Mouse (Mus musculus) small intestine, adult 2 months (tissue): ENCODE data around the gene Sufu.

ENCODE experiments used
- CTCF ChIP-seq: fragments of 200-500 bp; IDR thresholded peaks from 2 replicates; pipeline ENCODE4 v1.5.1; 2012; ENCODE audit warnings: low read depth, mild to moderate bottlenecking, control low read depth, inconsistent platforms, low read length, moderate library complexity, mixed read lengths; ENCODE audit not compliant: insufficient replicate concordance, insufficient read length; ENCODE audit errors: extremely low read depth
- POLR2A ChIP-seq: fragments of 200-500 bp; IDR thresholded peaks from 2 replicates; pipeline ENCODE4 v1.6.1; 2012; ENCODE audit warnings: low read depth, mild to moderate bottlenecking, control low read depth, inconsistent platforms, low read length, moderate library complexity

- no peak for TF ChIP-seq CTCF
- no peak for TF ChIP-seq POLR2A
Observed at GRCm38 (mm10) chr19:46537357-46537756, 140.7 kb downstream of the Sufu start.
